Mouse (Mus musculus) E14TG2a.4 (cell line): ENCODE measurements around the gene Ticrr.

Source experiments
- H3K27me3 ChIP-seq: 2 replicates; pipeline ENCODE4 v1.6.1; 2014; ENCODE audit warnings: low read length, control low read depth; ENCODE audit not compliant: insufficient read depth
- H3K36me3 ChIP-seq: 2 replicates; pipeline ENCODE4 v1.6.1; 2014; ENCODE audit warnings: low read length, control low read depth; ENCODE audit not compliant: insufficient read depth
- H3K4me1 ChIP-seq: replicated peaks from 2 replicates; pipeline ENCODE4 v1.6.1; 2014; ENCODE audit warnings: low read depth, low read length, control low read depth
- H3K4me3 ChIP-seq: replicated peaks from 2 replicates; pipeline ENCODE4 v1.5.1; 2014; ENCODE audit warnings: mild to moderate bottlenecking, low read length
- H3K9me3 ChIP-seq: 2 replicates; pipeline ENCODE4 v1.6.1; 2014; ENCODE audit warnings: low read length, control low read depth
- CTCF ChIP-seq: conservative IDR thresholded peaks from 2 replicates; pipeline ENCODE4 v1.5.1; 2014; ENCODE audit warnings: low read length
- NANOG ChIP-seq: IDR thresholded peaks from 2 replicates; pipeline ENCODE4 v1.6.1; 2014; ENCODE audit warnings: borderline replicate concordance, low read length, mixed read lengths
- POU5F1 ChIP-seq: IDR thresholded peaks from 2 replicates; pipeline ENCODE4 v1.6.1; 2014; ENCODE audit warnings: low read length, borderline replicate concordance

Ticrr gene

GRCm38 (mm10) chr7:79659578-79660290, at the start of gene Ticrr:
Gene Ticrr (plus strand): TSS chr7:79660196.
- Histone ChIP-seq H3K9me3 (no peaks in the 10 kb centered on the region), H3K4me3 (peak within 1 kb of the TSS; percentile 97), H3K27me3 (no peaks in the 10 kb centered on the region), H3K36me3 (peaks cover 31% of the 10 kb centered on the region), H3K4me1 (peaks cover 76% of the 10 kb centered on the region)
- TF ChIP-seq POU5F1 = no peak
- TF ChIP-seq CTCF = no peak
- no peak for TF ChIP-seq NANOG

GRCm38 (mm10) chr7:79611901-79612300, 48.1 kb upstream of the Ticrr start:
- no peak overlapping the region for H3K4me3 ChIP-seq

GRCm38 (mm10) chr7:79612783-79613182, 47.2 kb upstream of the Ticrr start:
- Histone ChIP-seq H3K4me3 (no peak overlapping the region), H3K9me3 (no peaks in the 10 kb centered on the region), H3K36me3 (no peaks in the 10 kb centered on the region), H3K27me3 (peaks cover 80% of the 10 kb centered on the region), H3K4me1 (peaks cover 19% of the 10 kb centered on the region)
- TF ChIP-seq POU5F1 (no peak), CTCF (peak; percentile 50), NANOG (no peak)

More at GRCm38 (mm10) chr7:79611901-79612300, 48.1 kb upstream of the Ticrr start:
- peaks cover 22% of the 10 kb centered on the region for H3K4me1 ChIP-seq
- H3K36me3 ChIP-seq = no peaks in the 10 kb centered on the region
- H3K27me3 ChIP-seq = peaks cover 78% of the 10 kb centered on the region
- no peak for TF ChIP-seq POU5F1
- no peak for TF ChIP-seq CTCF
- TF ChIP-seq NANOG = no peak
- H3K9me3 ChIP-seq = no peaks in the 10 kb centered on the region

- Histone ChIP-seq H3K4me1 (peaks cover 18% of the 10 kb centered on the region; the same call in 1 of the 2 replicates), H3K9me3 (no peaks in the 10 kb centered on the region), H3K4me3 (no peak overlapping the region), H3K36me3 (no peaks in the 10 kb centered on the region), H3K27me3 (peaks cover 80% of the 10 kb centered on the region)
- no peak for TF ChIP-seq NANOG
- no peak for TF ChIP-seq CTCF
- TF ChIP-seq POU5F1 = no peak
Measured at GRCm38 (mm10) chr7:79613314-79613713, 46.7 kb upstream of the Ticrr start.

- H3K9me3 ChIP-seq = no peaks in the 10 kb centered on the region
- H3K4me1 ChIP-seq = peaks cover 15% of the 10 kb centered on the region; the same call in 1 of the 2 replicates
- no peak overlapping the region for H3K4me3 ChIP-seq
- H3K36me3 ChIP-seq = no peaks in the 10 kb centered on the region
- TF ChIP-seq CTCF (no peak), POU5F1 (no peak), NANOG (no peak)
- peaks cover 82% of the 10 kb centered on the region for H3K27me3 ChIP-seq
Measured at GRCm38 (mm10) chr7:79615008-79615407, 45.0 kb upstream of the Ticrr start.

GRCm38 (mm10) chr7:79615941-79616340, 44.1 kb upstream of the Ticrr start:
- Histone ChIP-seq H3K27me3 (peaks cover 74% of the 10 kb centered on the region), H3K36me3 (no peaks in the 10 kb centered on the region), H3K9me3 (no peaks in the 10 kb centered on the region)

GRCm38 (mm10) chr7:79617418-79617817, 42.6 kb upstream of the Ticrr start, which contains the start of gene Rhcg:
Gene Rhcg (minus strand): TSS chr7:79617657.
- H3K4me3 ChIP-seq = peak within 1 kb of the TSS; percentile 75
- peaks cover 8% of the 10 kb centered on the region; the same call in 1 of the 2 replicates for H3K4me1 ChIP-seq
- TF ChIP-seq POU5F1 (no peak), NANOG (no peak), CTCF (no peak)
- no peaks in the 10 kb centered on the region for H3K9me3 ChIP-seq
- no peaks in the 10 kb centered on the region for H3K36me3 ChIP-seq
- H3K27me3 ChIP-seq = peaks cover 68% of the 10 kb centered on the region

More at GRCm38 (mm10) chr7:79615941-79616340, 44.1 kb upstream of the Ticrr start:
- TF ChIP-seq POU5F1 (no peak), CTCF (no peak), NANOG (no peak)
- H3K4me3 ChIP-seq = no peak overlapping the region
- peaks cover 15% of the 10 kb centered on the region; the same call in 1 of the 2 replicates for H3K4me1 ChIP-seq

GRCm38 (mm10) chr7:79619493-79619892, 40.5 kb upstream of the Ticrr start:
- Histone ChIP-seq H3K4me3 (no peak overlapping the region), H3K27me3 (peaks cover 58% of the 10 kb centered on the region), H3K9me3 (no peaks in the 10 kb centered on the region), H3K36me3 (no peaks in the 10 kb centered on the region), H3K4me1 (peaks cover 11% of the 10 kb centered on the region; the same call in 1 of the 2 replicates)
- TF ChIP-seq CTCF (no peak), POU5F1 (no peak), NANOG (no peak)

GRCm38 (mm10) chr7:79623086-79623485, 36.9 kb upstream of the Ticrr start:
- H3K9me3 ChIP-seq = no peaks in the 10 kb centered on the region
- H3K4me1 ChIP-seq = peaks cover 6% of the 10 kb centered on the region; the same call in 1 of the 2 replicates
- H3K36me3 ChIP-seq = no peaks in the 10 kb centered on the region
- H3K27me3 ChIP-seq = peaks cover 32% of the 10 kb centered on the region
- no peak overlapping the region for H3K4me3 ChIP-seq
- TF ChIP-seq POU5F1 (no peak), NANOG (no peak), CTCF (no peak)
